Mouse (Mus musculus): ENCODE measurements at regions not wholly inside any gene's neighbourhood (a gene's known extent, or its start where the extent isn't known, plus 50 kb on each side); places are given as distances from the start of the nearest gene placed in this dataset.

DNA sequence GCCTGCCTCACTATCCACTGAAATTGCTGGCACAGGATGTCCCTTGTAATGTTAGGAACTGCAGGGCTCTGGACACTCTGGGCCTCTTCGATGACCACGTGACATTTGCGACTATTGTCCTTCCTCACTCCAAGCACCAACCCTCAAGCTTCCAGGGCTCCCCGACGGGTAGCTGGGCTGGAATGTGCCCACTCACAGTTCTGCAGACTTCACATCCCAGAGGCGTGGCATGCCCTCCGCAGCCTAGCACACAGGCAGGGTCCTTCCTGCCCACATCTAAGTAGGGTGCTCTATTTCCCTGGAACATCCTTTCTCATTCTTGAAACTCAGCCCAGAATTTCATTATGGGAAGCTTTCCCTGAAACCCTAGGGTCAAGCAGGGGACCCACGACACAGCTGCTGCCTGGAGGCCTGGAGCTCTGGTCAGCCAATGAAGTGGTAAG, 95.2 kb upstream of the Spred2 start:
- DNase-seq (ENCODE audit: low spot score), result no peak

GRCm38 (mm10) chr11:19829564-19830279, 94.5 kb upstream of the Spred2 start:
- DNase-seq (ENCODE audit: low spot score), result no peak

GRCm38 (mm10) chr11:19830280-19831062, 93.7 kb upstream of the Spred2 start:
- peak; percentile 34 for DNase-seq (ENCODE audit: low spot score)

GRCm38 (mm10) chr11:19834561-19834960, 89.6 kb upstream of the Spred2 start:
- DNase-seq (ENCODE audit: low spot score), result no peak

DNA sequence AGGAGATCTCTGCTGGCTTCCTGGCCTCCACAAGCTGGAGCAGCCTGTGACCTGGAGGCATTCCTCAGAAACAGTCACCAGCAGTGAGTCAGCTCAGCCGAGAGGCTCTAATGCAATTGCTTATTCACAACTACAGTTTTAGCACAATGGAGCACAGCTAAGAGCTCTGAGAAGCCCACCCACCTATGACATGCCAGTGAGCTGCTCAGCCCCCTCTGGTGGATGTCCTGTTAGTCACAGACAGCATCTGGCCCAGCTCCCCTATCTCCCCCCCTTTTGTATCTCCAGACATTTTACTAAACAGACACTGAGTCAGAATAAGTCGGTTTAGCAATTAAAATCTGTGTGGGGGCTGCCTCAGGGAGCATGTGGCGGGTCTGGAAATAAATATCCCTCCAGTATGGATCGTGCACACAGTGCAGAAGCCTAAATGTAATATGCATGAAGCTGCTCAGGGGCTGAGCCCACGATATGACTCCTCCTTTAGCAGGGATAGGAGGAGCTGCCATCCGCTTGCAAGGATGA, 88.9 kb upstream of the Spred2 start:
- no peak for DNase-seq (ENCODE audit: low spot score)

DNA sequence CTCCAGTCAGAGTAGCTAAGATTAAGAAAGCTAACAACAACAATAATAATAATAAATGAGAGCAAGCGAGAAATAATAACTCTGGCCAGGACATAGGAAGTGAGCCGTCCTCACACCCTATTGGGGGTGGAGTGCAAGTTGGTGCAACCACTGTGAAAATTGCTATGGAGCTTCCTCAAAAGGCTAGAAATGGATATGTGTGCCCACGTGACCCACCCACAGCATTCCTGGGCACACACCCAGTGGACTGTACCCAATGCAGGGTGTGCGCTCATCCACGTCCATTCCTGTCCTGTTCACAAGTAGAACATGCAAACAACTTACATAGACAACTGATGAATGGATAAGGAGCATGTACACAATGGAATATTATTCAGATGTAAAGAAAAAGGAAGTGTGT, 85.2 kb upstream of the Spred2 start:
- DNase-seq (ENCODE audit: low spot score), result no peak

GRCm38 (mm10) chr11:19843084-19843483, 81.1 kb upstream of the Spred2 start:
- no peak for DNase-seq (ENCODE audit: low spot score)

GRCm38 (mm10) chr11:19847910-19848309, 76.3 kb upstream of the Spred2 start:
- no peak for DNase-seq (ENCODE audit: low spot score)

GRCm38 (mm10) chr11:19848412-19848811, 75.8 kb upstream of the Spred2 start:
- no peak for DNase-seq (ENCODE audit: low spot score)

DNA sequence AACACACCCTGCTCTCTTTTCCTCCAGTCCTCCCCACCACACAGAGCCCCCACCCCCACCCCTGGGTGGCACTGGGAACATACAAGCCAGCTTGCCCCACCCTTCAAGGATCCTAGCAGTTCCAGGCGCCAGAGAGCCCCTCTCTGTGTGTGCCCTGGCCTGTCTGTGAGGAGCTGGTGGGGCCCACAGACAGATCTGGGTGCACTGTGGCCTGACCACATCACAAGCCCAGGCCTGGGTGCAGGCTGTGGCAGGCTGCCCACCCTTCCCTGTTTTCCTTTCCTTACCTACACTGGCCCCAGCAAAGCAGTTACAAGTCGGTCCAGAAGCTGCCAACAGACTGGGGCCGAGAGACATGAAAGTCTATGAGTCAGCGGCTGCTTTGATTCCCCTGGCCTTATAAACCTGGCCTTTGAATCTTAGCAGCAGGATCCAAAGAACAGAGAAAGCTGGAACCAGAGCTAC, 74.8 kb upstream of the Spred2 start:
- DNase-seq (ENCODE audit: low spot score), result no peak

DNA sequence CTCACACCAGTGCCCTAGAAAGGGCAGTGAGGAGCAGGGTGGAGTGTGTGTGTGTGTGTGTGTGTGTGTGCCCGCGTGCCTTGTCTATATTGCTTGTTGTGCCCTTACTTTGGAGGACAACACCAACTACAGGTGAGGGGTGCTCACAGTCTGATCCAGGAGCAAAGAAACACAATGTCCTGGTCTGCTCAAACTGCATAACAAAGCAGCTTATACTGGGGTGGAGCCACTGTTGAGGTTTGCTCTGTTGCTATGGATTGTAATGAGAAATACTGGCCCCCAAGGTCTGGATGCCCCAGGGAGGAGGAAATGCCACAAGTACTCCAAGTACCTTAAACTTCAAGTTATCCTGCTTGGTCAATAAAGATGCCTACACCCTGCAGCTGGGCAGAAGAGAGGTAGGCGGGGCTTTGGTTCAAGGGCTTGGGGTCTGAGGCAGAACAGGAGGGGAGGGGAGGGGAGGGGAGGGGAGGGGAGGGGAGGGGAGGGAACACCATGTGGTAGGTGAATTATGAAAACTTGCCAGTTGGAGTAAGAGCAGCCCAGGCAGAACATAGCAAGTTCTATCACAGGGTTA, 74.2 kb upstream of the Spred2 start:
- no peak for DNase-seq (ENCODE audit: low spot score)

- no peak for DNase-seq (ENCODE audit: low spot score)
These were observed 73.1 kb upstream of the Spred2 start for GRCm38 (mm10) chr11:19851022-19851615.

GRCm38 (mm10) chr11:19861596-19861995, 62.6 kb upstream of the Spred2 start:
- DNase-seq (ENCODE audit: low spot score), result no peak

DNA sequence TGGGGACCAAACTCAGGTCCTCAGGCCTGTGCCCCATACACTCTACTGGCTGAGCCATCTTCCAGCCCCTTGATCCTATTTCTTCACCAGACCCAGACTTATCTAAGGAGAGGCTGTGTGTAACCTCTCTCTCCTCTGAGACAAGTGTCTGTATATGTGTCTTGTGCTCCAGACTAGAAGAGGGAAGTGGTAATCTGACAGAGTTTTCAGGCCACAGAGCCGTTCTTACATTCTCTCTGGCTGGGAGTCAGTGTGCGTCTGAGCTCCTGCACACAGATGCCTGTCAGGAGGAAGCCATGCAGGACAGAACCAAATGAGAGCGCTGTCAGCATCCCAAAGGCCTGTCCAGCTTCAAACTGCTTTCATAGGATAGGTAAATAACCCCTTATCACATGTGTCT, 60.8 kb upstream of the Spred2 start:
- no peak for DNase-seq (ENCODE audit: low spot score)

- no peak for DNase-seq (ENCODE audit: low spot score)
These were observed 57.9 kb upstream of the Spred2 start for GRCm38 (mm10) chr11:19866262-19866661.

DNA sequence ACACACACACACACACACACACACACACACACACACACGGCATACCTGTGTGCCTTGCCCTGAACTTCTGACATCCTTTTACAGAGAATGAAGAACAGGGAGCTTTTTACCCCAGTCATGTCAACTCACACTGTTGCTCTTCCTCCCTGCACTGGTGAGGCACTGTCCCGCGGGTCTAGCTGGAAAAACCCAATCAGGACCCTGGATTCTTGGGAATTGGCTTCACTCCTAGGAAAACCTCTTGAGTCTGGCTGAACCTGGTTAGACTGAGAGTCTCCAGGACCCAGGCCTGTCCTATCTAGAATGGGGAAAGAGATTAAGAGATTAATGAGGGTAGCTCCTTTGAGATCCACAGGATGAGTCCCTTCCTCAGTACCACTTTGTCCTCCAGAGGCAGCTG, 54.5 kb upstream of the Spred2 start:
- DNase-seq (ENCODE audit: low spot score), result no peak

DNA sequence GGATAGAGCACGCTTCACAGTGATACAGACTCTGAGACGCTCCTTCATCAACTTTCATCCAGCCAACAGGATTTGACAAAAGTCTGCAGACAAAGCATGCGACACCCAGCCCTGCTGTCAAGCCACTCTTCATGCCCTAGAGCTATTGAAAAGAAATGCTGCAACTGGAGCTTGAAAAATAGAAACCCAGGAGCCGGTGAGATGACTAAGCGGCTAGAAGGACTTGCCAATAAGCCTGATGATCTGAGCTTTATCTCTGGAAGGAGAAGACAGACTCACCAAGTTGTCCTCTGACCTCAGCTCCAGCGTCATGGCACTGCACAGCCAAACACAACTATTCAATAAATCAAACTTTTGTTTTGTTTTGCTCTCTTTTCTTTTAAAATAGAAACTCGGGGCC, 54.0 kb upstream of the Spred2 start:
- DNase-seq (ENCODE audit: low spot score), result no peak

- no peak for DNase-seq (ENCODE audit: low spot score)
These were observed 50.4 kb upstream of the Spred2 start for GRCm38 (mm10) chr11:19873796-19874195.
